Mouse (Mus musculus): ENCODE results near the gene Akr1c19. TPM values are rescaled to one million over a fixed set of nuclear protein-coding genes. Genes with fewer than 3 reads are reported as not detected.
"Not testable (repeated sequence)": the region's sequence is repeated elsewhere in the genome, so short reads cannot be mapped to it uniquely, and the experiment has no call there.

The Akr1c19 gene
- polyA plus RNA-seq (2012; ENCODE audit: insufficient read depth, low replicate concordance): not detected in 2 replicates

GRCm38 (mm10) chr13:4228441-4228840, at the start of gene Akr1c19:
Gene Akr1c19 (plus strand): TSS chr13:4228700.
- H3K9me3 ChIP-seq: no peaks in the 10 kb centered on the region
- H3K4me1 ChIP-seq: peaks cover 3% of the 10 kb centered on the region; the same call in 1 of the 2 replicates
- TF ChIP-seq FLI1 (IDR thresholded peaks at IDR 0.05; ENCODE audit: low read length) (no peak), GATA1 (IDR thresholded peaks at IDR 0.05; ENCODE audit: borderline replicate concordance, low read length) (no peak)
- no peaks in the 10 kb centered on the region for H3K36me3 ChIP-seq (replicated peaks; ENCODE audit: low read length)
- no peaks in the 10 kb centered on the region for H3K27me3 ChIP-seq (replicated peaks)
- H3K4me3 ChIP-seq (replicated peaks): peak within 1 kb of the TSS; percentile 53

- not testable (repeated sequence) for H3K36me3 ChIP-seq (replicated peaks; ENCODE audit: low read length); H3K27me3 ChIP-seq (replicated peaks); H3K4me1 ChIP-seq; H3K4me3 ChIP-seq (replicated peaks)
- peaks cover 11% of the 10 kb centered on the region for H3K9me3 ChIP-seq
Measured at GRCm38 (mm10) chr13:4181321-4181720, 47.2 kb upstream of the Akr1c19 start.

DNA sequence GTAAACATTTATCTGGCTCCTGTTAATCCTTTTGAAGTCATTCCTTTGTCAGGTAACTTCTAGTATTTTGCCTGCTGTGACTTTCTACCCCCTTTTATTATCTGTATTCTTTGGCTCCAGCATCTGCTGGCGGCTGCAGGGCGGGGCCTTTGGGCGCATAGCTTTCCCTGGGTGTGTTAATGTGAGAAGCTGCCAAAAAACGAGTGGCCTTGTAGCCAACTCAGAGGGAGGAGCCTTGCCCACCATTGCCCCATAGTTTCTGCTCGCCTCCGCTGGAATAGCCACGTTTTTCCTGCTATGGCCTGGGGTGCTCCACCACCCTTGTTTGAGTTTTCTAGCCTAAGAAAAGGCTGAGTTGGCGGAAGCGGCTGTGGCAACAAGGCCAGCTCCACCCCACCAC, 45.4 kb upstream of the Akr1c19 start:
- Histone ChIP-seq H3K9me3 (peaks cover 11% of the 10 kb centered on the region), H3K36me3 (replicated peaks; ENCODE audit: low read length) (no peaks in the 10 kb centered on the region), H3K27me3 (replicated peaks) (no peaks in the 10 kb centered on the region), H3K4me1 (peaks cover 5% of the 10 kb centered on the region; the same call in 1 of the 2 replicates), H3K4me3 (replicated peaks) (no peak overlapping the region)
- TF ChIP-seq FLI1 (IDR thresholded peaks at IDR 0.05; ENCODE audit: low read length) (no peak), GATA1 (IDR thresholded peaks at IDR 0.05; ENCODE audit: borderline replicate concordance, low read length) (no peak)

DNA sequence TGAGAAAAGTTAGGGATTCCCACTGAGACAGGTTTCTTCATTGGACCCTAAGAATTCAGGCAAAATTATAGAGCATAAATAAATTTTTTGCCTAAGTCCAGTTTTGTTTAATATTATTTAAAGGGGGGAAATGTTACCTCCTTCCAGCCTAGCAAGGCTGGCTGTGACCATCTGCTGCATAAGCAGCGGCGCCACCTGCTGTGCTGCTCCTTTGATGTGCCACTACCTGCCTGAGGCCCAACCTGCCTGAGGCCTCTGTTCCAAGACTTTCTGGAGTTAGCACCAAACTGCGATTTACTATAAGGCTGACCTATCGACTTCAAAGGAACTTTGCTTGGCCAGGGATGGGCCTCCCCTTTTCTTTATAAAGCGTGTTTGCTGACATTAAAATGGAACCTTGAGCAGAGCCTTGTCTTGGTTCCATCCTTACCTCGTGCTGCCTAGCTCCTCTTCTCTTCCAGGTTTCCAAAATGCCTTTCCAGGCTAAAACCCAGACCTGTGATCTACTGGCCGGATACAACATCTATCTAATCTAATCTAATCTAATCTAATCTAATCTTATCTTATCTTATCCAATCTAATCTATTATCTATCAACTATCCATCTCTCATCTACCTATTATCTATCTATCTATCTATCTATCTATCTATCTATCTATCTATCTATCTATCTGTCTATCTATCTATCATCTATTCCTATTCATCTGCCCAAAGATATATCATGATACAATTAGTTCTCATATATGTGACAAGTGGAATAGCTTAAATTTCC, 41.7 kb upstream of the Akr1c19 start:
- H3K4me1 ChIP-seq: peaks cover 20% of the 10 kb centered on the region
- not testable (repeated sequence) for H3K4me3 ChIP-seq (replicated peaks); H3K36me3 ChIP-seq (replicated peaks; ENCODE audit: low read length); H3K27me3 ChIP-seq (replicated peaks); H3K9me3 ChIP-seq
- TF ChIP-seq GATA1 (IDR thresholded peaks at IDR 0.05; ENCODE audit: borderline replicate concordance, low read length): peak; percentile 82; the same call in 2 of the 3 replicates

GRCm38 (mm10) chr13:4188174-4188573, 40.3 kb upstream of the Akr1c19 start:
- H3K36me3 ChIP-seq (replicated peaks; ENCODE audit: low read length): no peaks in the 10 kb centered on the region
- peaks cover 30% of the 10 kb centered on the region for H3K4me1 ChIP-seq
- no peak overlapping the region for H3K4me3 ChIP-seq (replicated peaks)
- TF ChIP-seq FLI1 (IDR thresholded peaks at IDR 0.05; ENCODE audit: low read length): no peak
- TF ChIP-seq GATA1 (IDR thresholded peaks at IDR 0.05; ENCODE audit: borderline replicate concordance, low read length): no peak
- H3K9me3 ChIP-seq: peaks cover 2% of the 10 kb centered on the region; the same call in 1 of the 2 replicates
- no peaks in the 10 kb centered on the region for H3K27me3 ChIP-seq (replicated peaks)

GRCm38 (mm10) chr13:4190904-4191303, 37.6 kb upstream of the Akr1c19 start, which contains the start of gene Akr1c13:
Gene Akr1c13 (plus strand): TSS chr13:4191150.
- H3K4me1 ChIP-seq: peaks cover 30% of the 10 kb centered on the region
- H3K9me3 ChIP-seq: no peaks in the 10 kb centered on the region
- peak within 1 kb of the TSS; percentile 85 for H3K4me3 ChIP-seq (replicated peaks)
- TF ChIP-seq FLI1 (IDR thresholded peaks at IDR 0.05; ENCODE audit: low read length): no peak
- no peaks in the 10 kb centered on the region for H3K36me3 ChIP-seq (replicated peaks; ENCODE audit: low read length)
- H3K27me3 ChIP-seq (replicated peaks): no peaks in the 10 kb centered on the region

- TF ChIP-seq GATA1 (IDR thresholded peaks at IDR 0.05; ENCODE audit: borderline replicate concordance, low read length): no peak
- no peak for TF ChIP-seq FLI1 (IDR thresholded peaks at IDR 0.05; ENCODE audit: low read length)
- Histone ChIP-seq H3K36me3 (replicated peaks; ENCODE audit: low read length) (peaks cover 13% of the 10 kb centered on the region), H3K4me3 (replicated peaks) (no peak overlapping the region), H3K4me1 (peaks cover 30% of the 10 kb centered on the region), H3K9me3 (no peaks in the 10 kb centered on the region), H3K27me3 (replicated peaks) (no peaks in the 10 kb centered on the region)
Measured at GRCm38 (mm10) chr13:4192511-4192910, 36.0 kb upstream of the Akr1c19 start.

- no peaks in the 10 kb centered on the region for H3K27me3 ChIP-seq (replicated peaks)
- TF ChIP-seq FLI1 (IDR thresholded peaks at IDR 0.05; ENCODE audit: low read length) (no peak), GATA1 (IDR thresholded peaks at IDR 0.05; ENCODE audit: borderline replicate concordance, low read length) (no peak)
- H3K4me1 ChIP-seq: peaks cover 15% of the 10 kb centered on the region
- peaks cover 6% of the 10 kb centered on the region for H3K36me3 ChIP-seq (replicated peaks; ENCODE audit: low read length)
- no peaks in the 10 kb centered on the region for H3K9me3 ChIP-seq
- no peak overlapping the region for H3K4me3 ChIP-seq (replicated peaks)
Measured at GRCm38 (mm10) chr13:4206147-4206903, 22.2 kb upstream of the Akr1c19 start.

DNA sequence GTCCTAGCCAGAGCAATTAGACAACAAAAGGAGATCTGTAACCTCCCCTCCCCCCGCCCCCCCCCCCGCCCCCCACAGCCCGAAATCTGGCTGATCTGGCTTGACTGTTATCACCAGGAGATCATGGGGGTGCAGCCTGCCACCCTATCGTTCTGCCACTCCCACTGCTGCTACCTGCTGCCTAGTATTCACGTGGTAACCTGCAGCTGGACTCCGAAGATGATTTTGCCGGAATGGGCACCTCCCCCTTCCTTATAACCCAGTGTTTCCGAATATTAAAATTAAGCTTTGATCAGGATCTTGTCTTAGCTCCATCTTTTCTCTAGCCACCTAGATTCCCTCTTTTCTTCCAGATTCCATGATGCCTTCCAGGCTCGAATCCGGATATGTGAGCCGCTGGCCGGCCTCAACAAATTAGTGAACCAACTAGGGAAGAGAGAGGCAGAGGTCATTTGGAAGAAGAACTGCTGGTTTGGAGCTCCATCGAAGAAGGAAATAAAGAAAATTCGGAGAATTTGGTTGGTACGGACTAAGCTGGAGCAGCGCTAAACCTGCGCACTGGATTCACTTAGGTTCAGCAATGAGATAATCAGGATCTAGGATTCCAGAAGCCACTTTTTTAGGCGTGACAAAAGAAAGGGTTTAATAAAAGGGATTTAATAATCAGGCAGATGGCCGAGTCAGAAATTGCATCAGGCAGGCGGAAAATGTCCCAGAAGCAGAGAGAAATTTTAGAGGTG, 16.8 kb upstream of the Akr1c19 start:
- 0 out of 2 replicates have a peak, but pooled peaks cover 2% of the 10 kb centered on the region for H3K4me1 ChIP-seq
- no peak overlapping the region for H3K4me3 ChIP-seq (replicated peaks)
- TF ChIP-seq GATA1 (IDR thresholded peaks at IDR 0.05; ENCODE audit: borderline replicate concordance, low read length) (no peak), FLI1 (IDR thresholded peaks at IDR 0.05; ENCODE audit: low read length) (no peak)
- 0 out of 2 replicates have a peak, but pooled peaks cover 4% of the 10 kb centered on the region for H3K9me3 ChIP-seq
- H3K27me3 ChIP-seq (replicated peaks): no peaks in the 10 kb centered on the region
- H3K36me3 ChIP-seq (replicated peaks; ENCODE audit: low read length): no peaks in the 10 kb centered on the region

Measured in megakaryocyte, embryonic 14.5 days (primary cell).